Mouse (Mus musculus) CH12.LX (cell line): Measurements from ENCODE around the gene Fbxo39.

Source experiments
- CHD2 ChIP-seq: IDR thresholded peaks from 2 replicates; pipeline ENCODE4 v1.6.1; 2011; ENCODE audit warnings: low read length, improper control_type of control experiment
- CTCF ChIP-seq, 2 experiments: IDR thresholded peaks in 1 of 2; conservative IDR thresholded peaks in 1 of 2; 2 replicates each; pipeline ENCODE4 v1.5.1; 2011 to 2012; ENCODE audit warnings: low read depth in 2 of 2, low read length in 2 of 2, improper control_type of control experiment in 1 of 2, inconsistent platforms in 1 of 2, mild to moderate bottlenecking in 1 of 2, moderate library complexity in 1 of 2
- ETS1 ChIP-seq: conservative IDR thresholded peaks from 2 replicates; pipeline ENCODE4 v1.6.1; 2012; ENCODE audit warnings: low read depth, mild to moderate bottlenecking, inconsistent platforms, low read length, improper control_type of control experiment, moderate library complexity
- HCFC1 ChIP-seq: IDR thresholded peaks from 2 replicates; pipeline ENCODE4 v1.6.1; 2012; ENCODE audit warnings: low read depth, mild to moderate bottlenecking, inconsistent platforms, low read length, improper control_type of control experiment
- SIN3A ChIP-seq: IDR thresholded peaks from 2 replicates; pipeline ENCODE4 v1.6.1; 2012; ENCODE audit warnings: low read length, improper control_type of control experiment, inconsistent platforms
- ZC3H11A ChIP-seq: IDR thresholded peaks from 2 replicates; pipeline ENCODE4 v1.6.1; 2012; ENCODE audit warnings: low read depth, mild to moderate bottlenecking, inconsistent platforms, low read length, improper control_type of control experiment

DNA sequence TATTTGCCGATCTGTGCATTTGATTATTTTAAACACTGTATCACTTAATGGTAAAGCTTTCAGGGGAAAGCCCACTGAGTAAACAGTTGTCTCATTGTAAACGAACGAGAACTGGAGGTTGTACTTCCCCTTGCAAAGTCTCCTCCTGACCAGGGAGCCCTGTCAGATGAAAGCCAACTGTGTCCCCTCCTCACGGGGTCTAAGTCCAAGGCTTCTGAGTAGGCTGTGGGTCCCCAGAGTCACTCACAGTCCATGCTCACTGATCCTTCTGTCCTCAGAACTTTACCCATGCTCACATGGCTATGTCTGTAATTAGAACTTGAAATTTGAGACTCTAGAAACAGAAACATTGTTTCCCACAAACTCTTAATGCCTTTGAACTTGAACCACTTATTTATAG is 35.4 kb downstream of the Fbxo39 start:
- no peak for TF ChIP-seq CTCF (conservative IDR thresholded peaks at IDR 0.05 in 1 of 2, IDR thresholded peaks at IDR 0.05 in 1 of 2; ENCODE audit: low read depth in 2 of 2, low read length in 2 of 2)
- no peak for TF ChIP-seq SIN3A
- TF ChIP-seq ETS1, result no peak
- no peak for TF ChIP-seq CHD2
- no peak for TF ChIP-seq HCFC1
- TF ChIP-seq ZC3H11A, result no peak
